Mouse (Mus musculus): Measurements from ENCODE around the gene Gm15217. TPM values are rescaled to one million over a fixed set of nuclear protein-coding genes. Genes with fewer than 3 reads are reported as not detected.

Gm15217 gene
- polyA plus RNA-seq, 1 experiment, result not detected

- Histone ChIP-seq H3K4me2 (ENCODE audit: low read depth) (no peak overlapping the region), H3K79me2 (ENCODE audit: control insufficient read depth, insufficient read depth) (no peaks in the 10 kb centered on the region), H3K27me3 (ENCODE audit: control insufficient read depth, insufficient read depth, insufficient read length) (no peaks in the 10 kb centered on the region), H3K36me3 (ENCODE audit: control insufficient read depth, insufficient read depth) (no peaks in the 10 kb centered on the region), H3K4me3 (no peak overlapping the region), H3ac (ENCODE audit: control insufficient read depth, insufficient read length) (no peak overlapping the region)
- TF ChIP-seq REST (IDR thresholded peaks at IDR 0.05; ENCODE audit: insufficient read depth, insufficient read length), result no peak
- no peak for TF ChIP-seq SRF (IDR thresholded peaks at IDR 0.05; ENCODE audit: control insufficient read depth, insufficient read length, low read depth)
- no peak for TF ChIP-seq MYOG (IDR thresholded peaks at IDR 0.05; ENCODE audit: control insufficient read depth in 1 of 3, insufficient read depth in 1 of 3, insufficient read length in 2 of 3, low read depth in 2 of 3)
- no peak for TF ChIP-seq TCF12 (IDR thresholded peaks at IDR 0.05; ENCODE audit: insufficient read depth, poor library complexity, severe bottlenecking)
- TF ChIP-seq MAX (IDR thresholded peaks at IDR 0.05; ENCODE audit: low read depth), result no peak
- TF ChIP-seq USF1 (IDR thresholded peaks at IDR 0.05; ENCODE audit: low read depth), result no peak
- TF ChIP-seq MYOD1 (IDR thresholded peaks at IDR 0.05; ENCODE audit: control insufficient read depth in 1 of 3, insufficient read length in 2 of 3, low read depth in 2 of 3), result no peak
- TF ChIP-seq E2F4 (IDR thresholded peaks at IDR 0.05; ENCODE audit: insufficient read depth), result no peak
- no peak for TF ChIP-seq CEBPB (IDR thresholded peaks at IDR 0.05; ENCODE audit: insufficient read depth, poor library complexity, severe bottlenecking)
- TF ChIP-seq POLR2AphosphoS2 (IDR thresholded peaks at IDR 0.05; ENCODE audit: insufficient read length, low read depth), result no peak
- TF ChIP-seq POLR2A (IDR thresholded peaks at IDR 0.05; ENCODE audit: insufficient read length, low read depth), result no peak
- TF ChIP-seq TCF3 (IDR thresholded peaks at IDR 0.05; ENCODE audit: insufficient read length, low read depth), result no peak
These were observed 3.4 kb upstream of the Gm15217 start for GRCm38 (mm10) chr14:46375796-46376195.

- H3K4me2 ChIP-seq (ENCODE audit: low read depth), result no peak overlapping the region
- H3K4me3 ChIP-seq, result no peak overlapping the region
- H3ac ChIP-seq (ENCODE audit: control insufficient read depth, insufficient read length), result no peak overlapping the region
- no peaks in the 10 kb centered on the region for H3K79me2 ChIP-seq (ENCODE audit: control insufficient read depth, insufficient read depth)
- H3K36me3 ChIP-seq (ENCODE audit: control insufficient read depth, insufficient read depth), result no peaks in the 10 kb centered on the region
- peaks cover 1% of the 10 kb centered on the region for H3K27me3 ChIP-seq (ENCODE audit: control insufficient read depth, insufficient read depth, insufficient read length)
- no peak for TF ChIP-seq SRF (IDR thresholded peaks at IDR 0.05; ENCODE audit: control insufficient read depth, insufficient read length, low read depth)
- no peak for TF ChIP-seq POLR2A (IDR thresholded peaks at IDR 0.05; ENCODE audit: insufficient read length, low read depth)
- no peak for TF ChIP-seq E2F4 (IDR thresholded peaks at IDR 0.05; ENCODE audit: insufficient read depth)
These were observed 1.1 kb downstream of the Gm15217 start for GRCm38 (mm10) chr14:46380286-46380721.

GRCm38 (mm10) chr14:46381457-46381856 is 2.2 kb downstream of the Gm15217 start:
- Histone ChIP-seq H3ac (ENCODE audit: control insufficient read depth, insufficient read length) (no peak overlapping the region), H3K79me2 (ENCODE audit: control insufficient read depth, insufficient read depth) (no peaks in the 10 kb centered on the region), H3K4me3 (no peak overlapping the region), H3K36me3 (ENCODE audit: control insufficient read depth, insufficient read depth) (no peaks in the 10 kb centered on the region), H3K27me3 (ENCODE audit: control insufficient read depth, insufficient read depth, insufficient read length) (peaks cover 8% of the 10 kb centered on the region), H3K4me2 (ENCODE audit: low read depth) (no peak overlapping the region)
- TF ChIP-seq MYOG (IDR thresholded peaks at IDR 0.05; ENCODE audit: control insufficient read depth in 1 of 3, insufficient read depth in 1 of 3, insufficient read length in 2 of 3, low read depth in 2 of 3), result no peak
- TF ChIP-seq USF1 (IDR thresholded peaks at IDR 0.05; ENCODE audit: low read depth), result no peak
- no peak for TF ChIP-seq REST (IDR thresholded peaks at IDR 0.05; ENCODE audit: insufficient read depth, insufficient read length)
- TF ChIP-seq E2F4 (IDR thresholded peaks at IDR 0.05; ENCODE audit: insufficient read depth), result no peak
- no peak for TF ChIP-seq TCF12 (IDR thresholded peaks at IDR 0.05; ENCODE audit: insufficient read depth, poor library complexity, severe bottlenecking)

- Histone ChIP-seq H3K36me3 (ENCODE audit: control insufficient read depth, insufficient read depth) (no peaks in the 10 kb centered on the region), H3K79me2 (ENCODE audit: control insufficient read depth, insufficient read depth) (no peaks in the 10 kb centered on the region), H3K4me3 (no peak overlapping the region), H3ac (ENCODE audit: control insufficient read depth, insufficient read length) (no peak overlapping the region), H3K4me2 (ENCODE audit: low read depth) (no peak overlapping the region), H3K27me3 (ENCODE audit: control insufficient read depth, insufficient read depth, insufficient read length) (peaks cover 35% of the 10 kb centered on the region)
- TF ChIP-seq POLR2AphosphoS2 (IDR thresholded peaks at IDR 0.05; ENCODE audit: insufficient read length, low read depth) (no peak), USF1 (IDR thresholded peaks at IDR 0.05; ENCODE audit: low read depth) (no peak)
These were observed 5.9 kb downstream of the Gm15217 start for GRCm38 (mm10) chr14:46384946-46385691.

- no peaks in the 10 kb centered on the region for H3K36me3 ChIP-seq (ENCODE audit: control insufficient read depth, insufficient read depth)
- peaks cover 35% of the 10 kb centered on the region for H3K27me3 ChIP-seq (ENCODE audit: control insufficient read depth, insufficient read depth, insufficient read length)
- H3K4me3 ChIP-seq, result no peak overlapping the region
- H3K4me2 ChIP-seq (ENCODE audit: low read depth), result no peak overlapping the region
- no peak overlapping the region for H3ac ChIP-seq (ENCODE audit: control insufficient read depth, insufficient read length)
- no peaks in the 10 kb centered on the region for H3K79me2 ChIP-seq (ENCODE audit: control insufficient read depth, insufficient read depth)
- TF ChIP-seq SRF (IDR thresholded peaks at IDR 0.05; ENCODE audit: control insufficient read depth, insufficient read length, low read depth) (no peak), TCF3 (IDR thresholded peaks at IDR 0.05; ENCODE audit: insufficient read length, low read depth) (no peak), E2F4 (IDR thresholded peaks at IDR 0.05; ENCODE audit: insufficient read depth) (no peak), MYOG (IDR thresholded peaks at IDR 0.05; ENCODE audit: control insufficient read depth in 1 of 3, insufficient read depth in 1 of 3, insufficient read length in 2 of 3, low read depth in 2 of 3) (no peak), POLR2A (IDR thresholded peaks at IDR 0.05; ENCODE audit: insufficient read length, low read depth) (no peak), CEBPB (IDR thresholded peaks at IDR 0.05; ENCODE audit: insufficient read depth, poor library complexity, severe bottlenecking) (no peak), USF1 (IDR thresholded peaks at IDR 0.05; ENCODE audit: low read depth) (no peak), REST (IDR thresholded peaks at IDR 0.05; ENCODE audit: insufficient read depth, insufficient read length) (no peak), POLR2AphosphoS2 (IDR thresholded peaks at IDR 0.05; ENCODE audit: insufficient read length, low read depth) (no peak), TCF12 (IDR thresholded peaks at IDR 0.05; ENCODE audit: insufficient read depth, poor library complexity, severe bottlenecking) (no peak), MYOD1 (IDR thresholded peaks at IDR 0.05; ENCODE audit: control insufficient read depth in 1 of 3, insufficient read length in 2 of 3, low read depth in 2 of 3) (no peak), MAX (IDR thresholded peaks at IDR 0.05; ENCODE audit: low read depth) (no peak)
These were observed 6.7 kb downstream of the Gm15217 start for GRCm38 (mm10) chr14:46385701-46386477.
